In the genomic region with DNA sequence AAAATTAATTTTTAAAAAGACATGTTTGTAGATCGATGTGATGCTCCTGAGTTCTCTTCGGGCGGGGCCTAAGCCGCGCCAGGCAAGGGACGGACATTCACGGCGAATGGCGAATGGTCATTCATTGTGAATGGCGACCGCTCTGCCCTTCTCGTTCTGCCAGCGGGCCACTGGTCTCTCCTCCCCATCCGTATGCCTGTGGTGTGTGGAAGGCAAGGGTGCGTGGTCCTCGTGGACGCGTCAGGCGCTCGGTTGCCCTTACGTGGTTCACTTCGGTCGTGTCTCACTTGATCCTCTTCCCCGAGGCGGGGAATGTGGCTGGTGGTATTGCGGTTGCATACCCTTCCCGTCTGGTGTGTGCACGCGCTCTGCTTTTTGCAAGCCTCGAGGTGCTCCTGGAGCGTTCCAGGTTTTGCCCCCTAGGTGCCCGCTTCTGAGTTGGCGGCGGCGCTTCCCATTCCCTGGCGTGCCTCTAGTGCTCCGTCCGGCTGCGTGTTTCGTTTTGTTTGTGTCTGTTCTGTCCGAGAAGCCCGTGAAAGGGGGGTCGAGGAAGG, we compare ENCODE assay signal across 8 mouse cellular contexts. TPM values are rescaled to one million over a fixed set of nuclear protein-coding genes. Genes with fewer than 3 reads are reported as not detected.
DNase-seq lines count a peak whose midpoint lies in the region; ATAC-seq and TF ChIP-seq lines count a peak whose summit lies in the region.

No protein-coding gene starts in this region.

- H3K4me2 ChIP-seq in lung, embryonic 14.5 days: peak overlapping the region; percentile 62
- peak overlapping the region; percentile 50 for H3K4me2 ChIP-seq in embryonic facial prominence, embryonic 12.5 days (replicated peaks)
- H3K4me2 ChIP-seq in hindbrain, embryonic 13.5 days: peak overlapping the region; percentile 56
- peak overlapping the region; percentile 62 for H3K4me2 ChIP-seq in lung, postnatal 0 days (replicated peaks; ENCODE audit: low read depth, low read length)
- peak overlapping the region; percentile 57 for H3K4me2 ChIP-seq in stomach, embryonic 14.5 days (replicated peaks; ENCODE audit: low read depth, low read length)

- H3K4me3 ChIP-seq in lung, embryonic 14.5 days (ENCODE audit: low read depth, low read length): peak overlapping the region; percentile 29
- H3K4me3 ChIP-seq in embryonic facial prominence, embryonic 12.5 days: peak overlapping the region; percentile 28
- H3K4me3 ChIP-seq in hindbrain, embryonic 13.5 days: peak overlapping the region; percentile 33
- H3K4me3 ChIP-seq in lung, postnatal 0 days (ENCODE audit: low read depth, low read length): peak overlapping the region; percentile 29
- H3K4me3 ChIP-seq in stomach, embryonic 14.5 days (ENCODE audit: low read depth, low read length): peak overlapping the region; percentile 27

- 28% methylated on average over 43 of the region's 43 CpGs for WGBS in lung, embryonic 14.5 days
- 27% methylated on average over 43 of the region's 43 CpGs for whole genome bisulfite sequencing in embryonic facial prominence, embryonic 12.5 days
- WGBS in hindbrain, embryonic 13.5 days: 32% methylated on average over 43 of the region's 43 CpGs
- WGBS in lung, postnatal 0 days: 24% methylated on average over 43 of the region's 43 CpGs
- WGBS in stomach, embryonic 14.5 days: 32% methylated on average over 43 of the region's 43 CpGs

- TF ChIP-seq CTCF in lung, embryonic 14.5 days (IDR thresholded peaks at IDR 0.05; ENCODE audit: low read depth): no peak
- TF ChIP-seq CTCF in lung, postnatal 0 days (IDR thresholded peaks at IDR 0.05): no peak

- no peak for ATAC-seq in lung, embryonic 14.5 days (ENCODE audit: insufficient read depth)
- ATAC-seq in embryonic facial prominence, embryonic 12.5 days (ENCODE audit: insufficient number of reproducible peaks, insufficient read depth, low FRiP score, low TSS enrichment): no peak
- ATAC-seq in hindbrain, embryonic 13.5 days (ENCODE audit: low FRiP score): no peak
- 0 out of 2 replicates have a peak, but pooled peaks have one; percentile 21 for ATAC-seq in lung, postnatal 0 days
- no peak for ATAC-seq in stomach, embryonic 14.5 days (ENCODE audit: insufficient number of reproducible peaks, insufficient read depth, low FRiP score, low read depth)
- ATAC-seq in CD4-positive, CD25-positive, alpha-beta regulatory T cell, adult 4 months: no peak

- 0 out of 2 replicates have a peak, but pooled peaks cover 2% of the 10 kb centered on the region for H3K4me1 ChIP-seq in lung, embryonic 14.5 days (ENCODE audit: insufficient read depth)
- H3K4me1 ChIP-seq in embryonic facial prominence, embryonic 12.5 days: no peaks in the 10 kb centered on the region
- peaks cover 9% of the 10 kb centered on the region for H3K4me1 ChIP-seq in hindbrain, embryonic 13.5 days (replicated peaks)
- H3K4me1 ChIP-seq in lung, postnatal 0 days (ENCODE audit: insufficient read depth, low read depth, low read length): no peaks in the 10 kb centered on the region
- H3K4me1 ChIP-seq in stomach, embryonic 14.5 days (ENCODE audit: control insufficient read depth, insufficient read depth, low read length): no peaks in the 10 kb centered on the region

- no peak overlapping the region for H3K27ac ChIP-seq in lung, embryonic 14.5 days (ENCODE audit: low read depth)
- no peak overlapping the region for H3K27ac ChIP-seq in embryonic facial prominence, embryonic 12.5 days
- no peak overlapping the region for H3K27ac ChIP-seq in hindbrain, embryonic 13.5 days
- H3K27ac ChIP-seq in lung, postnatal 0 days (ENCODE audit: low read length): no peak overlapping the region
- H3K27ac ChIP-seq in stomach, embryonic 14.5 days (ENCODE audit: low read length): no peak overlapping the region

- no peaks in the 10 kb centered on the region for H3K9me3 ChIP-seq in lung, embryonic 14.5 days (ENCODE audit: low read depth, low read length)
- no peaks in the 10 kb centered on the region for H3K9me3 ChIP-seq in embryonic facial prominence, embryonic 12.5 days
- H3K9me3 ChIP-seq in hindbrain, embryonic 13.5 days: no peaks in the 10 kb centered on the region
- no peaks in the 10 kb centered on the region for H3K9me3 ChIP-seq in lung, postnatal 0 days (ENCODE audit: low read length)
- no peaks in the 10 kb centered on the region for H3K9me3 ChIP-seq in stomach, embryonic 14.5 days (ENCODE audit: control insufficient read depth, low read depth, low read length)

- H3K9ac ChIP-seq in lung, embryonic 14.5 days: 0 out of 2 replicates have a peak overlapping the region, but pooled peaks have one; percentile 39
- no peak overlapping the region for H3K9ac ChIP-seq in embryonic facial prominence, embryonic 12.5 days
- H3K9ac ChIP-seq in hindbrain, embryonic 13.5 days: peak overlapping the region; percentile 46; the same call in 1 of the 2 replicates
- H3K9ac ChIP-seq in lung, postnatal 0 days (replicated peaks; ENCODE audit: low read depth): 0 out of 2 replicates have a peak overlapping the region, but pooled peaks have one; percentile 12
- H3K9ac ChIP-seq in stomach, embryonic 14.5 days (replicated peaks; ENCODE audit: low read depth, low read length): no peak overlapping the region

- peak; percentile 47 for DNase-seq in lung, embryonic 14.5 days
- no peak for DNase-seq in lung, postnatal 10 days
- DNase-seq in lung, postnatal 0 days (ENCODE audit: low spot score): no peak
- no peak for DNase-seq in adrenal gland, adult 2 months

- H3K27me3 ChIP-seq in lung, embryonic 14.5 days (ENCODE audit: insufficient read depth, low read length): no peaks in the 10 kb centered on the region
- H3K27me3 ChIP-seq in embryonic facial prominence, embryonic 12.5 days: no peaks in the 10 kb centered on the region
- no peaks in the 10 kb centered on the region for H3K27me3 ChIP-seq in hindbrain, embryonic 13.5 days
- H3K27me3 ChIP-seq in lung, postnatal 0 days (replicated peaks; ENCODE audit: insufficient read depth, low read length): no peaks in the 10 kb centered on the region
- H3K27me3 ChIP-seq in stomach, embryonic 14.5 days (ENCODE audit: control insufficient read depth, insufficient read depth, low read length): no peaks in the 10 kb centered on the region

- TF ChIP-seq EP300 in lung, postnatal 0 days (IDR thresholded peaks at IDR 0.05): no peak

- H3K36me3 ChIP-seq in lung, embryonic 14.5 days (ENCODE audit: insufficient read depth): no peaks in the 10 kb centered on the region
- no peaks in the 10 kb centered on the region for H3K36me3 ChIP-seq in embryonic facial prominence, embryonic 12.5 days
- H3K36me3 ChIP-seq in hindbrain, embryonic 13.5 days: no peaks in the 10 kb centered on the region
- H3K36me3 ChIP-seq in lung, postnatal 0 days (ENCODE audit: insufficient read depth, low read length): no peaks in the 10 kb centered on the region
- H3K36me3 ChIP-seq in stomach, embryonic 14.5 days (ENCODE audit: control insufficient read depth, insufficient read depth, low read length): no peaks in the 10 kb centered on the region

RNA-seq across cellular contexts. Expression of a gene that starts 9.6 kb away (rescaled TPM):
- polyA plus RNA-seq in lung, embryonic 14.5 days (2014; fragmentation: Nextera tagmentation; extraction: Ambion mirVana): 2,928 and 2,952 TPM in 2 replicates
- 3,442 and 3,474 TPM in 2 replicates for polyA plus RNA-seq in embryonic facial prominence, embryonic 12.5 days (2016; fragmentation: Nextera tagmentation; extraction: Ambion mirVana)
- 4,618 and 4,725 TPM in 2 replicates for polyA plus RNA-seq in hindbrain, embryonic 13.5 days (2015; fragmentation: Nextera tagmentation; extraction: Ambion mirVana)
- 2,346 and 2,640 TPM in 2 replicates for polyA plus RNA-seq in lung, postnatal 0 days (2015; fragmentation: Nextera tagmentation; extraction: Ambion mirVana)
- 3,062 and 3,133 TPM in 2 replicates for polyA plus RNA-seq in stomach, embryonic 14.5 days (2014; fragmentation: Nextera tagmentation; extraction: Ambion mirVana)
- 1,000 to 10,000 TPM; 5,826 to 7,831 TPM for polyA plus RNA-seq in CD4-positive, CD25-positive, alpha-beta regulatory T cell, adult 4 months (2017; shearing (Covaris generic))
- 1,000 to 10,000 TPM; 1,385 to 1,758 TPM for total RNA-seq in adrenal gland, adult 2 months (2021)
- 1,114 and 1,206 TPM in 2 replicates for polyA plus RNA-seq in adrenal gland, adult 2 months (2012; rRNA removed)

RNA-seq across cellular contexts. Expression of a gene that starts 13.7 kb away (rescaled TPM):
- 3.9 and 4.2 TPM in 2 replicates for polyA plus RNA-seq in lung, embryonic 14.5 days (2014; fragmentation: Nextera tagmentation; extraction: Ambion mirVana)
- 4.5 and 5.9 TPM in 2 replicates for polyA plus RNA-seq in embryonic facial prominence, embryonic 12.5 days (2016; fragmentation: Nextera tagmentation; extraction: Ambion mirVana)
- 21.5 and 21.7 TPM in 2 replicates for polyA plus RNA-seq in hindbrain, embryonic 13.5 days (2015; fragmentation: Nextera tagmentation; extraction: Ambion mirVana)
- polyA plus RNA-seq in lung, postnatal 0 days (2015; fragmentation: Nextera tagmentation; extraction: Ambion mirVana): 6.1 and 6.2 TPM in 2 replicates
- 12.0 and 12.8 TPM in 2 replicates for polyA plus RNA-seq in stomach, embryonic 14.5 days (2014; fragmentation: Nextera tagmentation; extraction: Ambion mirVana)
- 10 to 100 TPM; 65.8 to 93.5 TPM for polyA plus RNA-seq in CD4-positive, CD25-positive, alpha-beta regulatory T cell, adult 4 months (2017; shearing (Covaris generic))
- total RNA-seq in adrenal gland, adult 2 months (2021): 1 to 10 TPM; 2.7 to 4.2 TPM
- polyA plus RNA-seq in adrenal gland, adult 2 months (2012; rRNA removed): 2.7 and 3.9 TPM in 2 replicates

RNA-seq across cellular contexts. Expression of a gene that starts 21.5 kb away (rescaled TPM):
- 18.2 and 18.9 TPM in 2 replicates for polyA plus RNA-seq in lung, embryonic 14.5 days (2014; fragmentation: Nextera tagmentation; extraction: Ambion mirVana)
- 47.1 and 48.1 TPM in 2 replicates for polyA plus RNA-seq in embryonic facial prominence, embryonic 12.5 days (2016; fragmentation: Nextera tagmentation; extraction: Ambion mirVana)
- 49.4 and 55.5 TPM in 2 replicates for polyA plus RNA-seq in hindbrain, embryonic 13.5 days (2015; fragmentation: Nextera tagmentation; extraction: Ambion mirVana)
- 5.4 and 6.4 TPM in 2 replicates for polyA plus RNA-seq in lung, postnatal 0 days (2015; fragmentation: Nextera tagmentation; extraction: Ambion mirVana)
- polyA plus RNA-seq in stomach, embryonic 14.5 days (2014; fragmentation: Nextera tagmentation; extraction: Ambion mirVana): 16.2 and 22.0 TPM in 2 replicates
- 1 to 10 TPM in 1 of 2 experiments, under 1 TPM in 1; 0.74 to 2.3 TPM for polyA plus RNA-seq in CD4-positive, CD25-positive, alpha-beta regulatory T cell, adult 4 months (2017; shearing (Covaris generic))
- total RNA-seq in adrenal gland, adult 2 months (2021): 10 to 100 TPM; 44.1 to 45.8 TPM
- polyA plus RNA-seq in adrenal gland, adult 2 months (2012; rRNA removed): 46.8 and 58.2 TPM in 2 replicates

Comparison
In these comparisons a context has a peak if more than half of its experiments do, and no peak if none do; other contexts are left out.
1. H3K9ac ChIP-seq: peak in lung, embryonic 14.5 days (single experiment), hindbrain, embryonic 13.5 days (single experiment) and lung, postnatal 0 days (single experiment); none in embryonic facial prominence, embryonic 12.5 days (single experiment) and stomach, embryonic 14.5 days (single experiment).
2. Peak in every context shown above with its lines, with median percentiles within 50 percentile points of each other: H3K4me2 ChIP-seq and H3K4me3 ChIP-seq.